Mouse (Mus musculus): ENCODE measurements around the gene Bsn. TPM values are rescaled to one million over a fixed set of nuclear protein-coding genes. Genes with fewer than 3 reads are reported as not detected.

The Bsn gene
- under 1 TPM; 0.39 to 0.41 TPM for total RNA-seq (2021)
- long read RNA-seq, experiment 1, result 0 reads
- long read RNA-seq, experiment 2, result 0 reads

- DNase-seq (ENCODE audit: low spot score in 2 of 2), result peak; percentile 51 to 71
These were observed at the start of gene Bsn for GRCm38 (mm10) chr9:108189787-108190679. Gene Bsn, minus strand, starts transcription at chr9:108190384.

- no peak for DNase-seq (ENCODE audit: low spot score in 2 of 2)
These were observed 49.8 kb upstream of the Bsn start for GRCm38 (mm10) chr9:108239951-108240350.

- no peak for DNase-seq (ENCODE audit: low spot score in 2 of 2)
These were observed 48.6 kb upstream of the Bsn start for GRCm38 (mm10) chr9:108238831-108239230.

- no peak for DNase-seq (ENCODE audit: low spot score in 2 of 2)
These were observed 48.2 kb upstream of the Bsn start for GRCm38 (mm10) chr9:108238402-108238801.

- no peak for DNase-seq (ENCODE audit: low spot score in 2 of 2)
These were observed 44.5 kb upstream of the Bsn start for GRCm38 (mm10) chr9:108234682-108235081.

- no peak for DNase-seq (ENCODE audit: low spot score in 2 of 2)
These were observed 42.7 kb upstream of the Bsn start for GRCm38 (mm10) chr9:108232908-108233307.

- DNase-seq (ENCODE audit: low spot score in 2 of 2), result no peak
These were observed 37.9 kb upstream of the Bsn start for GRCm38 (mm10) chr9:108227911-108228649.

GRCm38 (mm10) chr9:108225166-108225565 is 35.0 kb upstream of the Bsn start:
- DNase-seq (ENCODE audit: low spot score in 2 of 2), result no peak

- no peak for DNase-seq (ENCODE audit: low spot score in 2 of 2)
These were observed 33.4 kb upstream of the Bsn start for GRCm38 (mm10) chr9:108223633-108224032.

GRCm38 (mm10) chr9:108221566-108221965 is 31.4 kb upstream of the Bsn start:
- DNase-seq (ENCODE audit: low spot score in 2 of 2), result no peak

- peak in 1 of 2 experiments; percentile 44 for DNase-seq (ENCODE audit: low spot score in 2 of 2)
These were observed 30.2 kb upstream of the Bsn start for GRCm38 (mm10) chr9:108220380-108220774.

GRCm38 (mm10) chr9:108219766-108220379 is 29.7 kb upstream of the Bsn start:
- no peak for DNase-seq (ENCODE audit: low spot score in 2 of 2)

- DNase-seq (ENCODE audit: low spot score in 2 of 2), result no peak
These were observed 27.9 kb upstream of the Bsn start for GRCm38 (mm10) chr9:108217936-108218543.

GRCm38 (mm10) chr9:108217406-108217805 is 27.2 kb upstream of the Bsn start:
- no peak for DNase-seq (ENCODE audit: low spot score in 2 of 2)

GRCm38 (mm10) chr9:108213105-108213504 is 22.9 kb upstream of the Bsn start:
- no peak for DNase-seq (ENCODE audit: low spot score in 2 of 2)

GRCm38 (mm10) chr9:108212426-108212825 is 22.2 kb upstream of the Bsn start:
- DNase-seq (ENCODE audit: low spot score in 2 of 2), result no peak

GRCm38 (mm10) chr9:108205571-108205901 is 15.4 kb upstream of the Bsn start:
- no peak for DNase-seq (ENCODE audit: low spot score in 2 of 2)

- DNase-seq (ENCODE audit: low spot score in 2 of 2), result no peak
These were observed 14.8 kb upstream of the Bsn start for GRCm38 (mm10) chr9:108204884-108205570.

- DNase-seq (ENCODE audit: low spot score in 2 of 2), result peak; percentile 37 to 75
These were observed 12.8 kb upstream of the Bsn start for GRCm38 (mm10) chr9:108203015-108203414.

GRCm38 (mm10) chr9:108202169-108202568 is 12.0 kb upstream of the Bsn start:
- DNase-seq (ENCODE audit: low spot score in 2 of 2), result no peak

GRCm38 (mm10) chr9:108201160-108201559 is 11.0 kb upstream of the Bsn start:
- peak; percentile 78 to 93 for DNase-seq (ENCODE audit: low spot score in 2 of 2)

Measured in gastrocnemius, postnatal 4 days (tissue).